Mouse (Mus musculus): ENCODE results near the gene C1ql3. TPM values are rescaled to one million over a fixed set of nuclear protein-coding genes. Genes with fewer than 3 reads are reported as not detected.

C1ql3 gene
- 1.3 and 2.2 TPM in 2 replicates for polyA plus RNA-seq (2015; fragmentation: Nextera tagmentation; extraction: Ambion mirVana)

DNA sequence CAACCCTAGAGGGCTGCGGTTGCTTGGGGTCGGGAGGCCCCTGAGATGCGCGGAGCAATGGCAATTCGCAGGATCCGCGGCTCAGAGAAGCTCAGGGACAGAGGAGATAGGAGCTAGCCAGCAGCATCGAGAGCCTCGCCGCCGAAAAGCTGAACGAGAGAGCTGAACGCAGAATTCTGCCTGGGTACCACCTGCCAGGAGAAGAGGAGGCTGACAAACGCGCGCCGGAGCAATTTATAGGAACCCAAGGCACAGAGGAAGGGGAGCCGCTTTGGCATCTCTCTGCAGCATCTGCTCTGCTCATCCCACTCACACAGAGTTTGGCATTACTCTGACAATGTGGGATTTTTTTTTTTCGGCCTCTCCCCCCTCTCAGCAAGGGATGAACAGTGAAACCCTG lies at the start of gene C1ql3:
Gene C1ql3, minus strand, starts transcription at position 335 of the 400 bp plus-strand sequence.
- peak within 1 kb of the TSS; percentile 58 for H3K4me3 ChIP-seq (replicated peaks)
- WGBS, result 0% methylated on average over 19 of the region's 19 CpGs
- H3K9ac ChIP-seq (replicated peaks), result peak within 1 kb of the TSS; percentile 71
- peak within 1 kb of the TSS; percentile 100 for H3K4me2 ChIP-seq (replicated peaks)
- no peak within 1 kb of the TSS for H3K27ac ChIP-seq
- no peaks in the 10 kb centered on the region for H3K36me3 ChIP-seq
- peaks cover 24% of the 10 kb centered on the region for H3K4me1 ChIP-seq (replicated peaks)
- H3K9me3 ChIP-seq, result no peaks in the 10 kb centered on the region
- H3K27me3 ChIP-seq, result peaks cover 59% of the 10 kb centered on the region
- peak; percentile 41 for ATAC-seq

DNA sequence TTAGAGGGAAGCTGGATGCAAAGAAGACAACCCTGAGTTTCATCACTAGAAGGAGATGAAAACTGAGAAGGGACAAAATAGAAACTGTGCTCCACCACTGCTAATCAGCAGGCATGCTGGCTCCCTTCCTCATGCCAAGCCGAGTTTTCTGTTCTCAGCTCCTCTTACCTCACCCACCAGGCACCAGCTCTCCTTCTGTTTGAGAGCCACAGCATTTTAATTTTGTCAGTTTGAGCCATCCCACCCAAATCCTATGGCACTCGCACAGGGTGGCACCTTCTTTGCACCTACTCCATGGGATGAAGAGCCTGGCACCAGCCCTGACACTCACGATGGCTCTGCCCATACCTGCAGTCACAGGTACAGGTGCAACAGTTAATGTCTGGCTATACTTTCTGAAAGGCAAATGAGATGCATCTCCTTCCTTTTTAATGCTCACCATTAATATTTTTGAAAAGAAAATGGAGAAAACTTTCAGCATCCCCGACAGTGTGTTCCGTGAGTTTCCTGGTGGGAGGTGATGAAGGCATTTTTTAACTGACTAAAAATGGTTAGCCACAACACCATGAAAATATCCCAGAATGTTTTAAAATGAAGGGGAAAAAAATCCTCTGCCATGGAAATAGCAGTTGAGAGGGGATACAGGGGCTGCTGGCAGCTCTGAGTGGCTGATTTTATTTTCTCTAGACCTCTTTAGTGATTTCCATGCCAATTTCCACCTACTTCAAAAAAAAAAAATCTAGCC lies 49.0 kb upstream of the C1ql3 start:
- Histone ChIP-seq H3K36me3 (no peaks in the 10 kb centered on the region), H3K27ac (no peak overlapping the region), H3K4me3 (replicated peaks) (no peak overlapping the region), H3K9ac (replicated peaks) (no peak overlapping the region), H3K27me3 (no peaks in the 10 kb centered on the region), H3K4me1 (replicated peaks) (no peaks in the 10 kb centered on the region), H3K9me3 (no peaks in the 10 kb centered on the region), H3K4me2 (replicated peaks) (no peak overlapping the region)
- no peak for ATAC-seq
- 93% methylated on average over 5 of the region's 5 CpGs for WGBS

DNA sequence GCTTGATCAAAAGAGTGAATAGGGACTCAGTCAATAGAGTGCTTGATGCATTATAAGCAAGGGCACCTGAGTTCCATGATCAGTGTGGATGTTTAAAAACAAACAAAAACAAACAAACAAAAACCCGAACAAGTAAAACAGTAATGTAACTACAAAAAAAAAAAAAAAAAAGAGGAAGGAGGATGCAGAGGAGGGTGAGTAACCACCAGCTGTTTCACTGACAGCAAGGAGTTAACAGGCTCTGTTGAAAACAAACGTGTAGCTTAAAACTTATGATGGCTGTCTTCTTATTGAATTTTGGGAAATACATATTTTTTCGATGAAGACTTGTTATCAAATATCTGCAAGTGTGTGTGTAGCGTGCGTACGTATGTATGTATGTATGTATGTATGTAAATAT lies 37.0 kb upstream of the C1ql3 start:
- WGBS, result 90% methylated on average over 6 of the region's 6 CpGs
- no peaks in the 10 kb centered on the region for H3K4me1 ChIP-seq (replicated peaks)
- H3K9me3 ChIP-seq, result no peaks in the 10 kb centered on the region
- H3K36me3 ChIP-seq, result no peaks in the 10 kb centered on the region
- H3K9ac ChIP-seq (replicated peaks), result no peak overlapping the region
- no peak overlapping the region for H3K27ac ChIP-seq
- no peaks in the 10 kb centered on the region for H3K27me3 ChIP-seq
- no peak overlapping the region for H3K4me3 ChIP-seq (replicated peaks)
- no peak for ATAC-seq
- H3K4me2 ChIP-seq (replicated peaks), result no peak overlapping the region

DNA sequence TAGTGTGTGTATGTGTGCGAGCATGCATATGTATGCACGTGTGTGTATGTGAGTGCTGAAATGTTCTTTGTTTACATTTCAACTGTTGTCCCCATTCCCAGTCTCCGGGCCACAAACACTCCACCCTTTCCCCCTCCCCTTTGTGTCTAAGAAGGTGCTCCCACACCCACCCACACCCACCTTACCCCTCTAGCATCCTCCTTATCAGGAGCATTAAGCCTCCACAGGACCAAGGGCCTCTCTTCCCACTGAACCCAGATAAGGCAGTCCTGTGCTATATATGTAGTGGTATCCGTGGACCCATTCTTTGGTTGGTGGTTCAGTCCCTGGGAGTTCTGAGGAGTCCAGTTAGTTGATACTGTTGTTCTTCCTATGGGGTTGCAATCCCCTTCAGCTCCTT lies 32.9 kb upstream of the C1ql3 start:
- Histone ChIP-seq H3K4me1 (replicated peaks) (no peaks in the 10 kb centered on the region), H3K4me2 (replicated peaks) (no peak overlapping the region), H3K27ac (no peak overlapping the region), H3K9me3 (no peaks in the 10 kb centered on the region), H3K4me3 (replicated peaks) (no peak overlapping the region), H3K9ac (replicated peaks) (no peak overlapping the region), H3K36me3 (no peaks in the 10 kb centered on the region), H3K27me3 (no peaks in the 10 kb centered on the region)
- ATAC-seq, result no peak
- 90% methylated on average over 4 of the region's 4 CpGs for WGBS

DNA sequence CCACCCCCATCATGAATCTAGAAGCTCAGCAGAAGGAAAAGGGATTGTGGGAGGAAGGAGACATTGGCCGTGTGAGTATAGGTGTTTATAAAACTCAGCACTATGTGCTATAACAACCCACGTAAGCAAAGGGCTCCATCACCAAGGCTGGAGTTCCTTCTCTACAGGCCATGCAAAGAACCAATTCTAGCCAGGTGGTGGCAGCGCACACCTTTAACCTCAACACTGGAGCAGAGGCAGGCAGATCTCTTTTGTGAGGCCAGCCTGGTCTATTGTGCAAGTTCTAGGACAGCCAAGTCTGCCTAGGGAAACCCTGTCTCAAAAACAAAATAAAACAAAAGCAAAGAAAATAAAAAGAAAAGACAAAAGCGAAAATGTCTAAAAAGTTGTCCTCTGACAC lies 28.2 kb upstream of the C1ql3 start:
- WGBS, result 95% methylated on average over 4 of the region's 4 CpGs
- Histone ChIP-seq H3K36me3 (no peaks in the 10 kb centered on the region), H3K9ac (replicated peaks) (no peak overlapping the region), H3K4me2 (replicated peaks) (no peak overlapping the region), H3K4me3 (replicated peaks) (no peak overlapping the region), H3K4me1 (replicated peaks) (no peaks in the 10 kb centered on the region), H3K27me3 (no peaks in the 10 kb centered on the region), H3K27ac (no peak overlapping the region), H3K9me3 (no peaks in the 10 kb centered on the region)
- ATAC-seq, result no peak

DNA sequence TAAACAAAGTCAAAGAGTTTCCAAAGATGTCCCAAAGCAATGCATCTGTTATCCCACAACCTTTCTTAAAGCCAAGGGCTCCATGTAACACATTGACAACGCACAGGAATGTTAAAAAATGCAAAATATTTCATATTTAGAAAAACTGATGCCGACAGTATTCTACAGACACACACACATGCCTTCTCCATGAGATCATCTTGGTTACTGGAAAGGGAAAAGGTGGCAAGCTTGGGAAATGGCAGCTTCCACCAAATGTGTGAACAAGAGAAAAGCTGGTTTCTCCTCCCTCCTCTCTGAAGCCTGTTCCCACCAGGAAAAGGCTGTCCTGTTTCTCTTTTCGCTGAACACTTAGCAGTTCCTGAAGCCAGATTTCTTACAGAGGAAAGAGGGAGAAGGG lies 27.2 kb upstream of the C1ql3 start:
- 80% methylated on average over 3 of the region's 3 CpGs for WGBS
- H3K4me2 ChIP-seq (replicated peaks), result no peak overlapping the region
- no peaks in the 10 kb centered on the region for H3K9me3 ChIP-seq
- no peaks in the 10 kb centered on the region for H3K36me3 ChIP-seq
- no peaks in the 10 kb centered on the region for H3K4me1 ChIP-seq (replicated peaks)
- H3K4me3 ChIP-seq (replicated peaks), result no peak overlapping the region
- ATAC-seq, result no peak
- H3K27ac ChIP-seq, result no peak overlapping the region
- no peaks in the 10 kb centered on the region for H3K27me3 ChIP-seq
- no peak overlapping the region for H3K9ac ChIP-seq (replicated peaks)

DNA sequence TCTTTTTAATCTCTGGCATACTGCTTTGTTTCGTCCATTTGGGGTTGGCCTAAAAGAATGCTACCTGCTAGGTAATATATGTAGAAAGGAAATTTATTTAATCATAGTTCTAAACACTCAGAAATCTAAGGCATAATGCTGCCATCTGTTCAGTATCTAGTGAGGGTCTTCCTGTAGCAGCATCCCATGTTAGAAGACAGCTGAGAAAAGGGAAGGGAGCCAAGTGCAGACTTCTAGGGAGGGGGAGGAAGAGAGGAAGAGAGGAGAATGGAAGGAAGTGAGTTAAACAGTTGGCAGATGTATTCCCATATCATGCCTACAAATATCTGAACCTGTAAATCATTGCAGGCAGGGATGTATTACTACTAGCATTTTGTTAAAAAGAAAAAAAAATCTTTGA lies 7.3 kb upstream of the C1ql3 start:
- no peaks in the 10 kb centered on the region for H3K36me3 ChIP-seq
- H3K4me1 ChIP-seq (replicated peaks), result no peaks in the 10 kb centered on the region
- no peak overlapping the region for H3K9ac ChIP-seq (replicated peaks)
- 76% methylated on average over 1 of the region's 1 CpGs for WGBS
- no peak overlapping the region for H3K4me2 ChIP-seq (replicated peaks)
- no peak for ATAC-seq
- H3K4me3 ChIP-seq (replicated peaks), result no peak overlapping the region
- no peak overlapping the region for H3K27ac ChIP-seq
- peaks cover 3% of the 10 kb centered on the region; the same call in 1 of the 2 replicates for H3K27me3 ChIP-seq
- H3K9me3 ChIP-seq, result no peaks in the 10 kb centered on the region

DNA sequence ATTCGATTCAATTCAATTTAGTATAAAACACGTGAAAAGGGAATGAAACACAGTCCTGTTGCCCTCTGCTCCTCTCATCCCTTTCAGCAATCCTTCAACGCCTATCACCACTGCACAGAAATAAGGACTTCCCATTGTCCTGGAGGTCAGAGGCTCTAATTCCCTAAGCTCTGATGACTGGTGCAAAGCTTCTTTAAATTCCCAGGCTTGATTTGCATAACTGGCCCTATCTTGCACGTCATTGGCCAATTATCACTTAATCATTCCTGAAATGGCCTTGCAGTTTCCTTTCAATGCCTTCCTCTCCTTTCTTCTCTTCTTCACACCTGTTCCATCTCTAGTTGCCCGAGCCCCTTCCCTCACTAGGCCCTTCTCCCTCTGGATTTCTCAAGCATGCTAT lies 6.8 kb upstream of the C1ql3 start:
- no peak for ATAC-seq
- no peaks in the 10 kb centered on the region for H3K36me3 ChIP-seq
- peaks cover 8% of the 10 kb centered on the region for H3K27me3 ChIP-seq
- H3K9ac ChIP-seq (replicated peaks), result no peak overlapping the region
- H3K4me2 ChIP-seq (replicated peaks), result no peak overlapping the region
- H3K4me3 ChIP-seq (replicated peaks), result no peak overlapping the region
- WGBS, result 16% methylated on average over 5 of the region's 5 CpGs
- H3K27ac ChIP-seq, result no peak overlapping the region
- H3K9me3 ChIP-seq, result no peaks in the 10 kb centered on the region
- H3K4me1 ChIP-seq (replicated peaks), result no peaks in the 10 kb centered on the region

DNA sequence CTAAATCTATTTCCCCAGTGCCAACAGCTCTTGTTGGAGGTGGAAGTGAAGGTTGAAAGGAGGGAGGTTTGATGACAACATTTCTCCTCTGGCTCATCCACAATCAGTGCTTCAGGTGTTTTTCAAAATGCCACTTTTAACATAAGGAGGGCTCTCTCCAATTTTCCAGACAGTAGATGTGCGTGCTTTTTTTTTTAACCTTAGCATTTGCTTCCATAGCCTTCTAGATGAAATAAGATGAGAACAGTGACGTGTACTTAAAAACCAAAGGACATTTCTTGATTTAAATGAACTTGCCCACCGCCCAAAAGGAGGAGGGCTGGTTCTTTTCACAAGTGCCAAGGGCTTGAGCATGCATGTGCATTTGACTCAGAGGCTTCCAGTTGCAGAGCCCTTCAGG lies 367 bp upstream of the C1ql3 start:
- Histone ChIP-seq H3K4me1 (replicated peaks) (peaks cover 24% of the 10 kb centered on the region), H3K9me3 (no peaks in the 10 kb centered on the region), H3K4me2 (replicated peaks) (peak overlapping the region; percentile 100), H3K36me3 (no peaks in the 10 kb centered on the region), H3K27me3 (peaks cover 59% of the 10 kb centered on the region), H3K4me3 (replicated peaks) (peak overlapping the region; percentile 58), H3K27ac (no peak overlapping the region), H3K9ac (replicated peaks) (peak overlapping the region; percentile 71)
- ATAC-seq, result no peak
- 41% methylated on average over 3 of the region's 3 CpGs for WGBS

DNA sequence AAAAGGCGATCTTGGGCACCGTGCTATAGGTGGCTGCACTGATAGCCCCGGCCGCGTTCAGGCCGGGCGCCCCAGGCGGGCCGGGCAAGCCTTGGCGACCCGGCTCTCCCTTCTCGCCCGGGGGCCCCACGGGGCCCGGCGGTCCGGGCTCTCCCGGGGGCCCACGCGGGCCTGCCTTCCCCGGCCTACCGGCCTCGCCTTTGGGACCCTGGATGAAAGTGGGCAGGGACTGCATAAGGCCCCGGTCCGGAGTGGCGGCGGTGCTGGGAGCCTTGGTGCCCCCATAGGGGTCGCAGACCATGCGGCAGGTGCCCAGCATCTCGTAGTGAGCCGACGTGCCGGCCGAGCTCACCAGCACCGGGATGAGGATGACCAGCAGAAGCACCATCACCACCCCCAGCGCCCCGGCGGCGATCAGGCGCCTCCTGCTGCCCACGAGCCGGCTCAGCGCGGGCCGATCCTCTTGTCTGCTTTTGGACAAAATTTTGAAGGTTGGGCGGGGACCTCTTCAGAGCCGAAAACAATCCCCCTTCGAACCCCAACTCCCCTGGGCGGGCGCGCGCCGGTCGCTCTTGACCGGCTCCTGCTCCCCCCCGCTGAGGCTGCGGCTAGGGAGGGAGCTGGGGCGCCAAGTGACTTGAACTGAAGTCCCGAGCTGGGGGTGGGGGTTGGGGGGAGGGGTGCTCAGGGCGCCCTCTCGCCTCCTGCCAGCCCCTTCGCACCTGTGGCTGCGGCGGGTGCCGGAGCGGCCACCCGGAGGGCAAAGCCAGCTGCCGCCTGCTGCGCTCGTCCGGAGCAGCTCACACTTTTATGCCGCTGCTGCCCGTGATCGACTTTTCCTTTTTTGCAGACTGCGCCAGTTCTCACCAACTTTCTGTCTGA lies 905 bp downstream of the C1ql3 start:
- no peaks in the 10 kb centered on the region for H3K36me3 ChIP-seq
- H3K27me3 ChIP-seq, result peaks cover 59% of the 10 kb centered on the region
- no peaks in the 10 kb centered on the region for H3K9me3 ChIP-seq
- no peak overlapping the region for H3K27ac ChIP-seq
- H3K9ac ChIP-seq (replicated peaks), result peak overlapping the region; percentile 71
- peak overlapping the region; percentile 100 for H3K4me2 ChIP-seq (replicated peaks)
- H3K4me3 ChIP-seq (replicated peaks), result peak overlapping the region; percentile 58
- under 1% methylated on average over 65 of the region's 75 CpGs for WGBS
- H3K4me1 ChIP-seq (replicated peaks), result peaks cover 24% of the 10 kb centered on the region
- peak; percentile 83 for ATAC-seq

DNA sequence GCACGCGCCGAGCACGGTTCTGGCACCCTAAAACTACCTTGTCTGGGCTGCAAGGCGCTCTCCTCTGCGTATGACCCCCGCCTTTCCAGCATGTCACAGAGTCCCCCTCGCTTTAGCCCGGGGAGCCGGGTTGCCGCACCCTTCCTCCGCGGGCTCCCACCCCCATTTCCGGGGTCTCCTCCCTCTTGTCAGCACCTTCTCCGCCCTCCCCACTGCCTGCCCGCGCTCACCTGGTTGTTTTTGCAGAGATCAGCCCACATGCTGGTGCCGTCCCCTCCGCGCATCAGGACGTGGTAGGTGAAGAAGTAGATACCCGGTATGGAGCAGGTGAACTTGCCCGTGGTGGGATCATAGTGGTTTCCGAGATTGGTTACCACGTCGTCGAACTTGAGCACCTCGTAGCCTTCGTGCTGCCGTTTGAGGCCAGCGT lies 1.6 kb downstream of the C1ql3 start:
- Histone ChIP-seq H3K4me3 (replicated peaks) (peak overlapping the region; percentile 58), H3K4me1 (replicated peaks) (peaks cover 24% of the 10 kb centered on the region), H3K27me3 (peaks cover 59% of the 10 kb centered on the region), H3K36me3 (no peaks in the 10 kb centered on the region), H3K4me2 (replicated peaks) (peak overlapping the region; percentile 100), H3K9me3 (no peaks in the 10 kb centered on the region), H3K27ac (no peak overlapping the region), H3K9ac (replicated peaks) (peak overlapping the region; percentile 71)
- peak; percentile 53 for ATAC-seq
- WGBS, result 2% methylated on average over 31 of the region's 31 CpGs

DNA sequence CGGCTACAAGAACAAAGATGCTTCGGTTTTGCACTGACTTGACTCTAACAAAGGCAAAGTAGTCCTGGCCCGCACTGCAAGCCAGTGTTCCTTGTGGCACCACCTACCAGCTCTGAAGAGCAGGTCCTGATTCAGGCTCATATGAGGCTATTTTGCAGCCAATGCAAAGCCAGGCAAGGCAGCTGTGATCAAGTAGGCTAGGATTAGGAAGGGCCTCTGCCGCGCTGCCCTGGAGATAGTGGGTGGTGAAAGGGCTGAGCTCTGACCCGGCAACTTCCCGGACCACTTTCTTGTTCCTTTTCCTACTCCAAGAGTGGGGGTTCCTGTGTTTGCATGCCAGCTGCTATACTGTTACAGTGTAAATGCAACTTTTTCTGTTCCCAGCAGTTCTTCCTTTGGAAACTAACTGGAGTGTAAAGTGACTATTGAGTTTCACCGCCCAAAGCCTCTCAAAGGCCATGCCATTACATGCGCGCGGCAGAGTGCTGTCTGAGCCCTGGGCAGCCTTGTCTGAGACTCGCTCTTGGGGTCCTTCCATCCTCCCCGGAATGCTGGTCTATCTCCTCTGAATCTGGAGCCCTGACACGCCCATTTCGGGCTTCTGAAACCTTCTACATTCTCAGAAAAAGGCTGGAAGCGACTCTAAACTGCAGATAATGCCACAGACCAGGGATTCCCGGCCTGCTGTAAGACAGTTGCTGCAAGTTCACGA lies 2.2 kb downstream of the C1ql3 start:
- Histone ChIP-seq H3K4me2 (replicated peaks) (peak overlapping the region; percentile 100), H3K9me3 (no peaks in the 10 kb centered on the region), H3K27me3 (peaks cover 59% of the 10 kb centered on the region), H3K27ac (no peak overlapping the region), H3K36me3 (no peaks in the 10 kb centered on the region), H3K4me1 (replicated peaks) (peaks cover 24% of the 10 kb centered on the region), H3K4me3 (replicated peaks) (peak overlapping the region; percentile 58), H3K9ac (replicated peaks) (peak overlapping the region; percentile 71)
- peak; percentile 25; the same call in 1 of the 2 replicates for ATAC-seq
- WGBS, result 3% methylated on average over 18 of the region's 18 CpGs

All from midbrain, embryonic 13.5 days (tissue).